8 mouse cellular contexts compared by ENCODE assay signal in genomic region chr2:155775685-155776263, GRCm38 (mm10). TPM values are rescaled to one million over a fixed set of nuclear protein-coding genes. Genes with fewer than 3 reads are reported as not detected.
DNase-seq lines count a peak whose midpoint lies in the region; ATAC-seq and TF ChIP-seq lines count a peak whose summit lies in the region.

No protein-coding gene starts in this region.

- no peaks in the 10 kb centered on the region for H3K79me3 ChIP-seq in C2C12 (ENCODE audit: low read depth)

- peaks cover 61% of the 10 kb centered on the region for H3K27me3 ChIP-seq in C2C12 (ENCODE audit: control insufficient read depth, insufficient read depth, insufficient read length)
- H3K27me3 ChIP-seq in embryonic facial prominence, embryonic 12.5 days = peaks cover 45% of the 10 kb centered on the region
- peaks cover 75% of the 10 kb centered on the region for H3K27me3 ChIP-seq in heart, embryonic 13.5 days (replicated peaks)
- peaks cover 15% of the 10 kb centered on the region for H3K27me3 ChIP-seq in kidney, postnatal 0 days (ENCODE audit: insufficient read depth, low read length)
- peaks cover 71% of the 10 kb centered on the region for H3K27me3 ChIP-seq in liver, embryonic 13.5 days
- peaks cover 68% of the 10 kb centered on the region for H3K27me3 ChIP-seq in myocyte (ENCODE audit: control insufficient read depth, insufficient read depth, insufficient read length)

- no peak for TF ChIP-seq POLR2A in myocyte (IDR thresholded peaks at IDR 0.05; ENCODE audit: insufficient read length, low read depth)

- H3K79me2 ChIP-seq in C2C12 (ENCODE audit: control insufficient read depth, insufficient read depth) = no peaks in the 10 kb centered on the region
- no peaks in the 10 kb centered on the region for H3K79me2 ChIP-seq in myocyte (ENCODE audit: control insufficient read depth, insufficient read depth)

- no peaks in the 10 kb centered on the region for H3K9me3 ChIP-seq in embryonic facial prominence, embryonic 12.5 days
- H3K9me3 ChIP-seq in heart, embryonic 13.5 days = no peaks in the 10 kb centered on the region
- H3K9me3 ChIP-seq in kidney, postnatal 0 days (replicated peaks; ENCODE audit: low read length) = no peaks in the 10 kb centered on the region
- no peaks in the 10 kb centered on the region for H3K9me3 ChIP-seq in liver, embryonic 13.5 days (replicated peaks)

- peak overlapping the region; percentile 92 for H3K4me2 ChIP-seq in embryonic facial prominence, embryonic 12.5 days (replicated peaks)
- peak overlapping the region; percentile 94 for H3K4me2 ChIP-seq in heart, embryonic 13.5 days
- peak overlapping the region; percentile 94 for H3K4me2 ChIP-seq in kidney, postnatal 0 days (ENCODE audit: low read length)
- H3K4me2 ChIP-seq in liver, embryonic 13.5 days = peak overlapping the region; percentile 76
- peak overlapping the region; percentile 6 for H3K4me2 ChIP-seq in myocyte (ENCODE audit: low read depth)

- ATAC-seq in embryonic facial prominence, embryonic 12.5 days (ENCODE audit: insufficient number of reproducible peaks, insufficient read depth, low FRiP score, low TSS enrichment) = peak; percentile 73; the same call in 1 of the 2 replicates
- no peak; the same call in 1 of the 2 replicates for ATAC-seq in heart, embryonic 13.5 days (ENCODE audit: extremely low read depth, insufficient number of reproducible peaks, low FRiP score, low TSS enrichment)
- peak; percentile 66; the same call in 1 of the 2 replicates for ATAC-seq in kidney, postnatal 0 days (replicated peaks; ENCODE audit: low FRiP score, low read depth)
- peak; percentile 31; the same call in 1 of the 2 replicates for ATAC-seq in liver, embryonic 13.5 days (ENCODE audit: low read depth)

- DNase-seq in adrenal gland, postnatal 4 days (ENCODE audit: low spot score in 2 of 2) = peak; percentile 31 to 55
- DNase-seq in kidney, postnatal 0 days (ENCODE audit: low spot score) = peak; percentile 76
- DNase-seq in liver, embryonic 13.5 days = peak; percentile 35
- DNase-seq in testis, postnatal 10 days (ENCODE audit: low spot score) = peak; percentile 84

- no peak overlapping the region for H3K27ac ChIP-seq in embryonic facial prominence, embryonic 12.5 days
- no peak overlapping the region for H3K27ac ChIP-seq in heart, embryonic 13.5 days (replicated peaks)
- no peak overlapping the region for H3K27ac ChIP-seq in kidney, postnatal 0 days
- no peak overlapping the region for H3K27ac ChIP-seq in liver, embryonic 13.5 days

- H3K36me3 ChIP-seq in C2C12 (ENCODE audit: control insufficient read depth, insufficient read depth) (no peaks in the 10 kb centered on the region), myocyte (ENCODE audit: control insufficient read depth, insufficient read depth) (no peaks in the 10 kb centered on the region)
- no peaks in the 10 kb centered on the region for H3K36me3 ChIP-seq in embryonic facial prominence, embryonic 12.5 days
- H3K36me3 ChIP-seq in heart, embryonic 13.5 days = no peaks in the 10 kb centered on the region
- no peaks in the 10 kb centered on the region for H3K36me3 ChIP-seq in kidney, postnatal 0 days (ENCODE audit: insufficient read depth, low read length)
- H3K36me3 ChIP-seq in liver, embryonic 13.5 days = no peaks in the 10 kb centered on the region

- WGBS in embryonic facial prominence, embryonic 12.5 days = under 1% methylated on average over 44 of the region's 44 CpGs
- under 1% methylated on average over 43 of the region's 44 CpGs for WGBS in heart, embryonic 13.5 days
- under 1% methylated on average over 44 of the region's 44 CpGs for WGBS in kidney, postnatal 0 days
- WGBS in liver, embryonic 13.5 days (ENCODE audit: insufficient replicate concordance) = 3% methylated on average over 42 of the region's 44 CpGs

- H3K9ac ChIP-seq in embryonic facial prominence, embryonic 12.5 days = 0 out of 2 replicates have a peak overlapping the region, but pooled peaks have one; percentile 27
- H3K9ac ChIP-seq in heart, embryonic 13.5 days = 0 out of 2 replicates have a peak overlapping the region, but pooled peaks have one; percentile 21
- H3K9ac ChIP-seq in kidney, postnatal 0 days (ENCODE audit: low read depth, low read length) = no peak overlapping the region
- H3K9ac ChIP-seq in liver, embryonic 13.5 days = no peak overlapping the region

- TF ChIP-seq CTCF in C2C12 (IDR thresholded peaks at IDR 0.05; ENCODE audit: control insufficient read depth, insufficient read depth, insufficient read length) = no peak
- no peak for TF ChIP-seq CTCF in kidney, postnatal 0 days (IDR thresholded peaks at IDR 0.05; ENCODE audit: low read depth)

- H3K4me3 ChIP-seq in C2C12 (ENCODE audit: insufficient read depth, poor library complexity, severe bottlenecking) = no peak overlapping the region
- H3K4me3 ChIP-seq in embryonic facial prominence, embryonic 12.5 days = peak overlapping the region; percentile 47
- peak overlapping the region; percentile 63 for H3K4me3 ChIP-seq in heart, embryonic 13.5 days
- H3K4me3 ChIP-seq in kidney, postnatal 0 days (replicated peaks; ENCODE audit: low read depth, low read length) = peak overlapping the region; percentile 41
- peak overlapping the region; percentile 59 for H3K4me3 ChIP-seq in liver, embryonic 13.5 days (replicated peaks)
- no peak overlapping the region for H3K4me3 ChIP-seq in myocyte

- H3ac ChIP-seq in C2C12 (ENCODE audit: control insufficient read depth, insufficient read length, low read depth) (peak overlapping the region; percentile 20), myocyte (ENCODE audit: control insufficient read depth, insufficient read length) (no peak overlapping the region)

- peaks cover 4% of the 10 kb centered on the region; the same call in 1 of the 2 replicates for H3K4me1 ChIP-seq in embryonic facial prominence, embryonic 12.5 days
- H3K4me1 ChIP-seq in heart, embryonic 13.5 days = peaks cover 9% of the 10 kb centered on the region
- H3K4me1 ChIP-seq in kidney, postnatal 0 days (replicated peaks; ENCODE audit: insufficient read depth, low read length) = 0 out of 2 replicates have a peak, but pooled peaks cover 4% of the 10 kb centered on the region
- peaks cover 8% of the 10 kb centered on the region; the same call in 1 of the 2 replicates for H3K4me1 ChIP-seq in liver, embryonic 13.5 days (replicated peaks)

TF ChIP-seq in C2C12, 6 proteins besides CTCF, POLR2A, EP300 and RAD21 (continues in another document):
- no peak for TF ChIP-seq CEBPB (IDR thresholded peaks at IDR 0.05; ENCODE audit: low read depth)
- TF ChIP-seq USF1 (IDR thresholded peaks at IDR 0.05; ENCODE audit: low read depth) = no peak
- TF ChIP-seq MYOG (IDR thresholded peaks at IDR 0.05; ENCODE audit: control insufficient read depth, extremely low read depth, insufficient read length) = no peak

TF ChIP-seq in myocyte, 11 proteins besides CTCF, POLR2A, EP300 and RAD21 (continues in another document):
- TF ChIP-seq MYOD1 (IDR thresholded peaks at IDR 0.05; ENCODE audit: control insufficient read depth in 1 of 3, insufficient read length in 2 of 3, low read depth in 2 of 3) (no peak), TCF12 (IDR thresholded peaks at IDR 0.05; ENCODE audit: insufficient read depth, poor library complexity, severe bottlenecking) (no peak)

RNA-seq across cellular contexts. Expression of gene Mmp24, which starts 0.6 kb away (rescaled TPM):
- polyA plus RNA-seq in C2C12 (2012; fragmentation: generic; extraction: Trizol) (0.04 TPM), myocyte (2012; fragmentation: generic; extraction: Trizol) (0.02 TPM)
- total RNA-seq in adrenal gland, postnatal 4 days (2021) = 1 to 10 TPM; 5.3 to 6.9 TPM
- polyA plus RNA-seq in embryonic facial prominence, embryonic 12.5 days (2016; fragmentation: Nextera tagmentation; extraction: Ambion mirVana) = 0.61 and 1.1 TPM in 2 replicates
- 0.04 TPM in 1 of 2 replicates, not detected in the other for polyA plus RNA-seq in heart, embryonic 13.5 days (2015; fragmentation: Nextera tagmentation; extraction: Ambion mirVana)
- 0.03 and 0.08 TPM in 2 replicates for polyA plus RNA-seq in kidney, postnatal 0 days (2015; fragmentation: Nextera tagmentation; extraction: Ambion mirVana)
- not detected in 2 replicates for polyA plus RNA-seq in liver, embryonic 13.5 days (2015; fragmentation: Nextera tagmentation; extraction: Ambion mirVana)

RNA-seq across cellular contexts. Expression of gene Procr, which starts 24.9 kb away (rescaled TPM):
- polyA plus RNA-seq in C2C12 (2012; fragmentation: generic; extraction: Trizol) (4.4 TPM), myocyte (2012; fragmentation: generic; extraction: Trizol) (2.7 TPM)
- 10 to 100 TPM; 30.2 to 32.7 TPM for total RNA-seq in adrenal gland, postnatal 4 days (2021)
- polyA plus RNA-seq in embryonic facial prominence, embryonic 12.5 days (2016; fragmentation: Nextera tagmentation; extraction: Ambion mirVana) = 3.6 TPM in 2 replicates
- polyA plus RNA-seq in heart, embryonic 13.5 days (2015; fragmentation: Nextera tagmentation; extraction: Ambion mirVana) = 9.0 and 9.1 TPM in 2 replicates
- 6.9 and 7.6 TPM in 2 replicates for polyA plus RNA-seq in kidney, postnatal 0 days (2015; fragmentation: Nextera tagmentation; extraction: Ambion mirVana)
- 1.0 and 1.3 TPM in 2 replicates for polyA plus RNA-seq in liver, embryonic 13.5 days (2015; fragmentation: Nextera tagmentation; extraction: Ambion mirVana)

RNA-seq across cellular contexts. Expression of gene Gm17581, which starts 40.1 kb away (rescaled TPM):
- not detected for polyA plus RNA-seq in C2C12 (2012; fragmentation: generic; extraction: Trizol)
- total RNA-seq in adrenal gland, postnatal 4 days (2021) = not detected
- not detected in 2 replicates for polyA plus RNA-seq in embryonic facial prominence, embryonic 12.5 days (2016; fragmentation: Nextera tagmentation; extraction: Ambion mirVana)
- polyA plus RNA-seq in heart, embryonic 13.5 days (2015; fragmentation: Nextera tagmentation; extraction: Ambion mirVana) = not detected in 2 replicates
- not detected in 2 replicates for polyA plus RNA-seq in kidney, postnatal 0 days (2015; fragmentation: Nextera tagmentation; extraction: Ambion mirVana)
- polyA plus RNA-seq in liver, embryonic 13.5 days (2015; fragmentation: Nextera tagmentation; extraction: Ambion mirVana) = not detected in 2 replicates
- not detected for polyA plus RNA-seq in myocyte (2012; fragmentation: generic; extraction: Trizol)

RNA-seq across cellular contexts. Expression of gene BC029722, which starts 43.5 kb away (rescaled TPM):
- polyA plus RNA-seq in C2C12 (2012; fragmentation: generic; extraction: Trizol) (32.9 TPM), myocyte (2012; fragmentation: generic; extraction: Trizol) (32.2 TPM)
- total RNA-seq in adrenal gland, postnatal 4 days (2021) = 10 to 100 TPM; 72.5 to 72.6 TPM
- 12.9 and 13.4 TPM in 2 replicates for polyA plus RNA-seq in embryonic facial prominence, embryonic 12.5 days (2016; fragmentation: Nextera tagmentation; extraction: Ambion mirVana)
- polyA plus RNA-seq in heart, embryonic 13.5 days (2015; fragmentation: Nextera tagmentation; extraction: Ambion mirVana) = 10.8 and 12.0 TPM in 2 replicates
- 28.4 and 29.5 TPM in 2 replicates for polyA plus RNA-seq in kidney, postnatal 0 days (2015; fragmentation: Nextera tagmentation; extraction: Ambion mirVana)
- 5.5 and 5.7 TPM in 2 replicates for polyA plus RNA-seq in liver, embryonic 13.5 days (2015; fragmentation: Nextera tagmentation; extraction: Ambion mirVana)

RNA-seq across cellular contexts. Expression of gene Edem2, which starts 46.5 kb away (rescaled TPM):
- polyA plus RNA-seq in C2C12 (2012; fragmentation: generic; extraction: Trizol) (19.0 TPM), myocyte (2012; fragmentation: generic; extraction: Trizol) (21.9 TPM)
- total RNA-seq in adrenal gland, postnatal 4 days (2021) = 10 to 100 TPM; 42.0 to 43.8 TPM
- 27.3 and 28.5 TPM in 2 replicates for polyA plus RNA-seq in embryonic facial prominence, embryonic 12.5 days (2016; fragmentation: Nextera tagmentation; extraction: Ambion mirVana)
- polyA plus RNA-seq in heart, embryonic 13.5 days (2015; fragmentation: Nextera tagmentation; extraction: Ambion mirVana) = 23.1 and 25.4 TPM in 2 replicates
- 36.4 and 38.1 TPM in 2 replicates for polyA plus RNA-seq in kidney, postnatal 0 days (2015; fragmentation: Nextera tagmentation; extraction: Ambion mirVana)
- polyA plus RNA-seq in liver, embryonic 13.5 days (2015; fragmentation: Nextera tagmentation; extraction: Ambion mirVana) = 21.2 and 22.2 TPM in 2 replicates

Comparison
In these comparisons a context has a peak if more than half of its experiments do, and no peak if none do; other contexts are left out.
1. H3K4me3 ChIP-seq: peak in embryonic facial prominence, embryonic 12.5 days (single experiment), heart, embryonic 13.5 days (single experiment), kidney, postnatal 0 days (single experiment) and liver, embryonic 13.5 days (single experiment); none in C2C12 (single experiment) and myocyte (single experiment).
2. H3K4me2 ChIP-seq: peak in every context shown above with its lines; median percentile 94 in heart, embryonic 13.5 days; 94 in kidney, postnatal 0 days; 92 in embryonic facial prominence, embryonic 12.5 days; 76 in liver, embryonic 13.5 days; 6 in myocyte.
3. H3K9ac ChIP-seq: peak in embryonic facial prominence, embryonic 12.5 days (single experiment) and heart, embryonic 13.5 days (single experiment); none in kidney, postnatal 0 days (single experiment) and liver, embryonic 13.5 days (single experiment).
4. Peak in every context shown above with its lines, with median percentiles within 50 percentile points of each other: DNase-seq.